Mouse (Mus musculus): Measurements from ENCODE around the gene Tm4sf20.

DNA sequence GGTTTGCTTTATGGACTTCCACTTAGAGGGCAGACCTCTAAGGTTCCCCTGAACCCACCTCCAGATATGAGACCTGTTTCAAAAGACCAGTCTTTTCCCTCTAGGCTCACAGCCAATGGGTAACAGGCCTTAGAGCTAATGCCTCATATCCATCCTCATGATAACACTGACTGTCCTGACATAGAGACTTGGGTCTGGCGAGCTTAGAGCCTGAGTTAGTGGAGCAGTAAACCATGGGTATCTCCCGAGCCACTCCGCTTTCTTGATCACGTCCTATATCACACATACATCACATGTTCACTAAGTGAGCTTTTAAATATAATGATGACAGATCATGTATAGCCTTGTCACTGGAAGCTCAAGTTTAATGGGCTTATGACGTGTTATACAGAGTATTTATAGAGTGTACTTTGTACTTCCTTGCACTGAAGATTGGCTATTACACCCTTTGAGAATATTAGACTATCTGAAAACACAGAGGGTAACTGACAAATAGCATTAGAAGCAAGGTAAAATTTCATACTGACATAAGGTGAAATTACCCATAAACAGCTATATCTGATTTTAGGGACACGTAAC lies 11.2 kb upstream of the Tm4sf20 start:
- TF ChIP-seq POLR2A (IDR thresholded peaks at IDR 0.05; ENCODE audit: low read depth, low read length), result no peak
- no peak for TF ChIP-seq CTCF (IDR thresholded peaks at IDR 0.05; ENCODE audit: borderline replicate concordance, insufficient read depth, low read length)
